In the genomic region with DNA sequence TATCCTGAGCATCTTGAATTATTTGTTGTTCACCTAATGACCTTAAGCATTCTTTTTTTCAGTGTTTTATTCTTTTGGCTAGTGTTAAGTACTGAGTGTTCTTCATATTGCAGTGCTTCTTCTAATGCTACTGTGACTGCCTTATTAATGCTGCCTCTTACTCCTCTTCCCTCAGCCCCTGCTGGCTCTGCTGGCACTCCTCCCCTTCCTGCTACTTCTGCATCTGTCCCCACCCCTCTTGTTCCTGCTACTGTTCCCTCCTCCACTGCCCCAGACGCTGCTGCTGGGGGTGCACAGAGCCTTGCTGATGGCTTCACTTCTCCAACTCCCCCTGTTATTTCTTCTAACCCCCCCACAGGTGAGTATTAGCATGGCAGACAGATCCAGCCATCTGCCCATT, we compare ENCODE assay signal across 24 mouse cellular contexts.
"Had no signal": no experiment of that assay in that cellular context is flagged by ENCODE, and none has a peak within 500 bp of the region (broad histone marks: within the 10 kb centered on the region; RNA-seq: fewer than 3 reads in every experiment).

No protein-coding gene starts in this region.

- H3K4me3 ChIP-seq: heart, adult 2 months; heart, embryonic 13.5 days; heart, embryonic 15.5 days; hindbrain, embryonic 13.5 days; hindbrain, embryonic 15.5 days; kidney, embryonic 15.5 days; left cerebral cortex, adult 2 months; limb, embryonic 13.5 days; limb, embryonic 15.5 days; liver, embryonic 13.5 days had no signal

- H3K4me1 ChIP-seq: heart, embryonic 13.5 days; heart, embryonic 15.5 days; hindbrain, embryonic 13.5 days; hindbrain, embryonic 15.5 days; kidney, embryonic 15.5 days; limb, embryonic 13.5 days; limb, embryonic 15.5 days had no signal

- H3K27me3 ChIP-seq: heart, embryonic 13.5 days; heart, embryonic 15.5 days; hindbrain, embryonic 13.5 days; hindbrain, embryonic 15.5 days; kidney, embryonic 15.5 days; limb, embryonic 13.5 days; limb, embryonic 15.5 days; liver, embryonic 13.5 days had no signal

- H3K9me3 ChIP-seq: heart, embryonic 13.5 days; heart, embryonic 15.5 days; hindbrain, embryonic 13.5 days; hindbrain, embryonic 15.5 days; kidney, embryonic 15.5 days; limb, embryonic 13.5 days; limb, embryonic 15.5 days; liver, embryonic 13.5 days had no signal

- ATAC-seq: hindbrain, postnatal 0 days; intestine, embryonic 16.5 days had no signal

- DNase-seq: gastrocnemius, postnatal 14 days; gastrocnemius, postnatal 36 days; heart, adult 11 months; heart, adult 2 months; heart, postnatal 14 days; heart, postnatal 36 days; kidney, adult 11 months; kidney, adult 2 months; kidney, adult 9 months; kidney, postnatal 14 days; kidney, postnatal 36 days; layer of hippocampus, adult 9-11 months; layer of hippocampus, postnatal 36 days; liver, embryonic 13.5 days had no signal
